Mouse (Mus musculus): ENCODE data around the gene Cstf3.

The Cstf3 gene

GRCm38 (mm10) chr2:104605560-104605959 is 15.2 kb downstream of the Cstf3 start:
- no peak for DNase-seq

DNA sequence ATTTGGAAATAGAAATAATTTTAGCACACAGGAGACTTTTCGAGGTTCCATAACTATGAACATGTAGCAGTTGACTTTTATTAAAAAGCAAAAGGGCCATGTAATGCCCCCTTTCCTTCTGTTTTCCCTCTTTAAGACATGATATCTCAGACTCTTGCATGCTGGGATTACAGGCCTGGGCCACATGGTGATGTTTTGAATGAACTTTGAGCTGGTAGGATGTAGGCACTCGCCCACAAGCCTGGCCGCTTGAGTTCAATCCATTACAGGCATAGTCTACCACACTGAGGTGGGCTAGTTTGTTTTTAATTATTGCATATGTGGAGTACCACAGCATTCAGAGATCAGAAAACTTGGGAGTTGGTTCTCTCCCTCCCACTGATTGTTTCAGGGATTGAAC is 24.5 kb downstream of the Cstf3 start:
- no peak for DNase-seq

DNA sequence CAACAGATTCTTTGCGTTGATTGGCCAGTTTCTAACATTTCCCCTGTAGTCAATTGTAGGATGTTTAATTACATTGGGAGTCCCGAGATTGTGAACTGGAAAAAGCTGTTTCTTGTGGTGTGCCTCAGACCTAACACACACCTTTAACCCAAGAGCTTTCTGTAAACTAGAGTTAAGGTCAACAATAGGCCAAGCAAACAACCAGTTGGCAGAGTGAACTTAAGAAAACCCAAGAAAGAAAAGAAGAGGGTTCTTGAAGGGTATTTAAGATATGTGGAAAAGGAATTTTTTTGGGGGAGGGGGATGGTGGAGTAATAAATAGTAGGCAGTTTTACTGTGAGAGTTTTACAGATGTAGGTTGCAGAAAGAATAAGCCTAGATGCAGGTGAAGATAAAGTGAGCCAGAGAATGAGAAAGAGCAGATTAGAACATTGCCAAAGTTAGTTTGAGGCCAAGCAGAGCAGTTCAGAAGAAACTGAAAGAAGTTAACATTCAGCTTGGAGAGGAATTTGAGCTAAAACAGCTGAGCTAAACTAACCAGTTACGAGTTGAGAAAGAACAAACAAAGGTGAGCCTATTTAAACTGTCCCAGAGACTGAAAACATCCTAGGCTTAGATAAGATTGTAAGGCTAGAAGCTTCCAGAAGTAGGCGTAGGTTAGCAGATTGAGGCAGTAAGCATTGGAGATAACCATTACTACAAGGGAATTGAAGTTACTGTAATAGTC is 25.8 kb downstream of the Cstf3 start:
- no peak for DNase-seq

DNA sequence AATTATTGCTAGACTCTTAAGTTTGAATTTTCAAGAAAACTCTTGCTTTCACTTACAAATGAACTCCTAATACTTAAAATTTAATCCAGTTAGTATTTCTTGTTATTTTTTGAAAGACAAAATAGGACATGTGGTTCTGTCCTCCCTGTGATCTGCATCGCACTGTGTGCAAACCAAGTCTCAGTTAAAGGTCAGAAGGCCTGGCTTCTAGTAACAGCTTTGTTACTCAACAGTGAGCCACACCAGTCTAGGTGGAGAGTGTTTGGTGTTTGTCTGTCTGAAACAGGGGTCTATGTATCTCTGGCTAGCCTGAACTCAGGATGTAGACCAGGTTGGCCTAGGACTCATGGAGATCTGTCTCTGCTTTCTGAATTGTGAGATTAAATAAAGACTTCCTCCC is 68.3 kb downstream of the Cstf3 start:
- no peak for DNase-seq

- DNase-seq = no peak
These were observed 73.2 kb downstream of the Cstf3 start for GRCm38 (mm10) chr2:104663372-104664100.

GRCm38 (mm10) chr2:104669122-104669804 is 78.9 kb downstream of the Cstf3 start:
- DNase-seq = no peak

DNA sequence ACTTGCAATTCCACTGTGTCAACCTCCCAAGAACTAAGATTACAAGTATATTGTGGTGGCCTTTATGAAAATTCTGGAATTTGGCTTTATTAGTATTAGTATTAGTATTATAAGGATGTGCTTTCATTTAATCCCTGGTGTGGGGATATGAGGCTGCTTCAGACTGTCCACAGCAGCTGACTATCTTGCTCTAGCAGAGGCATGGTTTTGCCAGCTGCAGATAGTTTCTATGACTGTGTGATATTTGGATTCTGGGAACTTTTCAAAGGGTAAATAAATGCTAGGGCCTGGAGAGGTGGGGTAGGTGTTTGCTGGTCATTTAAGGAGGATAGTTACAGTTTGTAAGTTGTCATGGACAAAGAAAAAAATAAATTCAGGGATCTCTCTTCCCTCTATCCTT is 81.4 kb downstream of the Cstf3 start:
- no peak for DNase-seq

GRCm38 (mm10) chr2:104677326-104677725 is 87.0 kb downstream of the Cstf3 start:
- no peak for DNase-seq

DNA sequence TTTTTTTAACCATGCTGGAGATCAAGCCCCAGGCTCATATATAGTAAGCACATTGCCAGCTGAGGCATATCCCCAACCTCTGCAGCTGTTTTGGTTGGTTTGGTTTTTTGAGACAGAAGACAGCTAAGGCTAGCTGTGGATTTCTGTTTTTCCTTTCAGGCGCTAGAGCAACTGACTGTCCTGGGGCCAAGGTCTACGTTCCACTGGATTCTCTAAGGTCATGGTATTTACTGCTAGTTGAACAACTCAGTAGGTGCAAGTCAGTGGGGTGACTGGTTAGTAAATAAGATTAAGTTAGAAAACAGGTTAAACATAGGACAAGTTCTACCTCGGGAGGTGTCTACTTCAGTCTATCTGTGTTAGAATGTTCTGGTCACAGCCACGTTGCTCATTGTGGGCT is 94.4 kb downstream of the Cstf3 start:
- no peak for DNase-seq

- DNase-seq = peak; percentile 35 to 71
These were observed 95.1 kb downstream of the Cstf3 start for GRCm38 (mm10) chr2:104685418-104685817.

GRCm38 (mm10) chr2:104687261-104687660 is 96.9 kb downstream of the Cstf3 start:
- no peak for DNase-seq

GRCm38 (mm10) chr2:104688321-104688720 is 98.0 kb downstream of the Cstf3 start:
- DNase-seq = no peak

DNA sequence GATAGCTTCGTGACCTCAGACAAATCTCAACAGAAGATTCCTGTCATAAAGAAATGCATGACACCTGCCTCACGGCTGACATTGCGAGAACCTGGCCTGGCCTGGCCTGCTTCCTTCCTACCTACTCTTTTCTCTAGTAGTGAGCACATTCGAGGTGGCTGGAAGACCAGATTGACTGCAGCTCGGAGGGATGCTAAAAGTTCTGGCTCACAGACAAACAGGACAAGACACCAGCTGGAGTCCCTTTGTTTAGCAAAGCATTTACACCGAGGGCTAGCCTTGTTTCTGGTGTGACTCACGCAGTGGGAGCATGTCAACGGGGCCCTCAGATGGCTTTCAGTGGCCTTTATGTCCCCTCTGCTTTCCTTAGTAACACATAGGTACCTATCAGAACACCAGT is 98.4 kb downstream of the Cstf3 start:
- no peak for DNase-seq

- no peak for DNase-seq
These were observed 100.4 kb downstream of the Cstf3 start for GRCm38 (mm10) chr2:104690720-104691119.

DNA sequence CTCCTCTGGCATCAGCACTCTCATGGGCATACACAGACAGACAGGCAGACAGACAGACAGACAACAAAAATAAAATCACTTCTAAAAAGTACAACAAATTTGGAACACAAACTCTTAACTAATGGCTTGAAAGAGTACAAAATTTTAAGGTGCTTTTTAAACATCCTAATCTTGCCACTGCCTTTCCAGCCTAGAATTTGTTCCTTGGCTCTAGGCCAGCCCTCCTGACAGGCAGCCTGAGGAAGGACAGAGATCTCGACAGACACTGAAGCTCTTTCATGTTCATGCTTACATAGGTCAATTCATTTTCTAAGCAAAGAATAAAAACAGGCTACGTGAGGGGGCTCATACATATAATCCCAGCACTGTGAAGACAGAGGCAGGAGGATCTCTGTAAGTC is 102.2 kb downstream of the Cstf3 start:
- no peak for DNase-seq

DNA sequence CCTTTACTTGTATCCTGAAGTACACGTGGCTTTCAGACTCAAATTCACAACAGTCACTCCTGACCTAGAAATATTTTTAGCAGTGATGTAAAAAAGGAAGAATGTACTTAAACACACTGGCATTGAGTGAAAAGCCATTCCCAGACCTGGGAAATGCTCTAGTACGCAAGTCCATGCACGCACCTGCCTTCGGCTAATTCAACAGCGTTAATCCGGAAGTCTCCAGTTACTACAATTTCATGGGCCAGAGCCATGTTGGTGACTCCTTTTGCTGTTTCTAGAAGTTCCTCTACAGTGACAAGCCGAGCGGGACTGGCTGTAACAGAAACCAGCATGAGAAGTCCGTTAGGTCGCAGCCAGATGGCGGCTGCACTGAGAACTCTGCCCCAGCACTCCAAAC is 109.3 kb downstream of the Cstf3 start:
- DNase-seq = no peak

- DNase-seq = no peak
These were observed 112.8 kb downstream of the Cstf3 start for GRCm38 (mm10) chr2:104703158-104703557.

GRCm38 (mm10) chr2:104704355-104704754 is 114.0 kb downstream of the Cstf3 start:
- DNase-seq = no peak

- DNase-seq = no peak
These were observed 119.5 kb downstream of the Cstf3 start for GRCm38 (mm10) chr2:104709786-104710337.

- DNase-seq = no peak
These were observed 120.5 kb downstream of the Cstf3 start for GRCm38 (mm10) chr2:104710670-104711370.

GRCm38 (mm10) chr2:104711585-104712485 is 121.5 kb downstream of the Cstf3 start, which contains the start of gene Tcp11l1:
Gene Tcp11l1, minus strand, starts transcription at chr2:104712169.
- DNase-seq = peak; percentile 29 to 62

GRCm38 (mm10) chr2:104712486-104712809 is 122.1 kb downstream of the Cstf3 start:
- no peak for DNase-seq

All from spleen, adult 18-20 months (tissue).